Mouse (Mus musculus): Measurements from ENCODE around the gene Tram2. TPM values are rescaled to one million over a fixed set of nuclear protein-coding genes. Genes with fewer than 3 reads are reported as not detected.

Tram2 gene
- total RNA-seq, 4 experiments from 2014 or later = 4.3 to 5.8 (median 4.9) TPM

GRCm38 (mm10) chr1:21014463-21014862, 64.6 kb downstream of the Tram2 start:
- peak; percentile 87 for DNase-seq (ENCODE audit: low spot score)

- DNase-seq (ENCODE audit: low spot score) = no peak
Measured at GRCm38 (mm10) chr1:21010282-21010800, 68.7 kb downstream of the Tram2 start.

GRCm38 (mm10) chr1:21008891-21009290, 70.1 kb downstream of the Tram2 start:
- peak; percentile 65 for DNase-seq (ENCODE audit: low spot score)

- no peak for DNase-seq (ENCODE audit: low spot score)
Measured at GRCm38 (mm10) chr1:21007941-21008701, 70.9 kb downstream of the Tram2 start.

GRCm38 (mm10) chr1:21006775-21007174, 72.3 kb downstream of the Tram2 start:
- no peak for DNase-seq (ENCODE audit: low spot score)

GRCm38 (mm10) chr1:21004596-21004995, 74.4 kb downstream of the Tram2 start:
- no peak for DNase-seq (ENCODE audit: low spot score)

- peak; percentile 38 for DNase-seq (ENCODE audit: low spot score)
Measured at GRCm38 (mm10) chr1:21002246-21003142, 76.5 kb downstream of the Tram2 start.

GRCm38 (mm10) chr1:20997881-20998389, 81.1 kb downstream of the Tram2 start:
- no peak for DNase-seq (ENCODE audit: low spot score)

- no peak for DNase-seq (ENCODE audit: low spot score)
Measured at GRCm38 (mm10) chr1:20997328-20997689, 81.7 kb downstream of the Tram2 start.

- peak; percentile 31 for DNase-seq (ENCODE audit: low spot score)
Measured at GRCm38 (mm10) chr1:20996603-20997327, 82.3 kb downstream of the Tram2 start.

GRCm38 (mm10) chr1:20995331-20995986, 83.6 kb downstream of the Tram2 start:
- peak; percentile 28 for DNase-seq (ENCODE audit: low spot score)

GRCm38 (mm10) chr1:20994338-20994737, 84.7 kb downstream of the Tram2 start:
- DNase-seq (ENCODE audit: low spot score) = no peak

GRCm38 (mm10) chr1:20993690-20994089, 85.3 kb downstream of the Tram2 start:
- no peak for DNase-seq (ENCODE audit: low spot score)

- DNase-seq (ENCODE audit: low spot score) = no peak
Measured at GRCm38 (mm10) chr1:20989461-20990083, 89.5 kb downstream of the Tram2 start.

- DNase-seq (ENCODE audit: low spot score) = no peak
Measured at GRCm38 (mm10) chr1:20986378-20987056, 92.5 kb downstream of the Tram2 start.

GRCm38 (mm10) chr1:20984582-20984981, 94.4 kb downstream of the Tram2 start:
- DNase-seq (ENCODE audit: low spot score) = no peak

GRCm38 (mm10) chr1:20984103-20984502, 94.9 kb downstream of the Tram2 start:
- DNase-seq (ENCODE audit: low spot score) = no peak

GRCm38 (mm10) chr1:20981764-20982163, 97.3 kb downstream of the Tram2 start:
- DNase-seq (ENCODE audit: low spot score) = no peak

- no peak for DNase-seq (ENCODE audit: low spot score)
Measured at GRCm38 (mm10) chr1:20980553-20980952, 98.5 kb downstream of the Tram2 start.

All from heart, adult 8-10 months (tissue).